Mouse (Mus musculus): ENCODE measurements at regions not wholly inside any gene's neighbourhood (a gene's known extent, or its start where the extent isn't known, plus 50 kb on each side); places are given as distances from the start of the nearest gene placed in this dataset.

DNA sequence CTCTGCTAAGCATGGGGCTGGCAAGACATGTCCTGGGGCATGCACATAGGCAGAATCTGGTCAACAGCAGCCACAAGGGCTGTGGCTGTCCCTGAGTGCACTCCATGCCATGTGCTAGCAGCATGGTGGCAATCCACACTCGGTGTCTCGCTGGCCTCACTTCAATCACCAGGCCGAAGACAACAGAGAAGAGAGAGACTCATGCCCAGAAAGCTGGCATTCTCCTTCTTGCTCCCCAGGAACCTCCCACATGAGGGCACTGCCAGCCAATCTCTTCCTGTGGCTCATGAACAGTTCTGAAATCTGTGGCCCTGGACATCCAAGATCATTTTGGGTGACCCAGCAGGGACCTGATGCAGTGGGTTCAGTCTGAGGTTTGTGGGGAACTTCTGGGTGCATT, 74.5 kb upstream of the Gm26897 start:
- DNase-seq: no peak

DNA sequence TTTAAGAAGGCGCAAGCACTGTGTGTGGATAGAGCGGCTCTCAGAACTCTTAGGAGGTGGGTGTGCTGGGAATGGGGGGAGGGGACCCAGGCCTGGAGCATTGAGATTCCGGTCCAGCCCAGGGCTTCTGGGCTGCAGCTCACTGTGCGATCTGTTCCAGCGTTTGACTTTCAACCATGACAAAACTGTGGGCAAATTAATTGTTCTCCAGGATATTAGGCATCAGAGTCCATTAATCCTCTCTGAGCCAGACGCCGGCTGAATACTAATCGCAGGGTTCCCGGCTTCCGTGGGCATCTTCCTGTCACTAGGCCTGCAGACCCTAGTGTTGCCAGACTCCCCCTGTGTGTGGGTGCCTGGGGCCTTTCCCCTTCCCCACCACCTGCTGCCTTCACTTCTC, 73.3 kb upstream of the Gm26897 start:
- no peak for DNase-seq

DNA sequence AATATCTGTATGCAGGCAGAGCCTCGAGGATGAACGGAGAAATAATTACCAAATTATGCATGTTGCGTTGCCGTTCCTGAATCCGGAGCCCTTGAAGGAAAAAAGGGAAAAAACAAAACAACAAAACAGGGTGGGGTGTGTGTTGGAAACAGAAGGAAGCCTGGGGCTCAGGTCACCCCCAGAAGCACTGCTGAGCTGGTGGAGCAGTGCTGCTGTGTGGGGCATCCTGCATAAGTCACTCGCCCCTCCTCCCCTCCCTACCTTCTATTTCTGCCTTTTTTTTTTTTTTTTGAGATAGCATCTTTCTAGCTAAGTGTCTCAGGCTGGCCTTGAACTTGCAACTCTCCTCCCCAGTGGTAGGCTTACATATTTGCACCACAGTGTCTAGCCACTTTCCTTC, 72.8 kb upstream of the Gm26897 start:
- no peak for DNase-seq

DNA sequence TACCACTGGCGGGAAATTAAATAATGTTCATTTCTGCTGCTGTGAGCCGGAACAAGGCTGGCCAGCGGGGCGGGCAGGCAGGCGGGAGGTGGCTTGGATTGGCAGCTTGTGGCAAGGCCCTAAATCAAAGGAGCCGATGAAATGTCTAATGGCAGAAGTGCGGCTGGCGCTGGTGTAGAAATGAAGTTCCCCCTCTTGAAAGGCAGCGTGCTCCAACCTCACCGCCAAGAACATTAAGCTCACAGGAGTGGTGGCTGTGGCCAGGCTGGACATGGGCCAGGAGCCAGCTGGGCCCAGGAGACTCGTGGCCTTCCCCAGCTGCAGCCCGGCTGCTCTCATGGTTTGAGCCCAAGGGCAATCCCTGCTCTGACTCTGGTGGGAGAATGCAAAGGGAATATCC, 71.8 kb upstream of the Gm26897 start:
- no peak for DNase-seq

DNA sequence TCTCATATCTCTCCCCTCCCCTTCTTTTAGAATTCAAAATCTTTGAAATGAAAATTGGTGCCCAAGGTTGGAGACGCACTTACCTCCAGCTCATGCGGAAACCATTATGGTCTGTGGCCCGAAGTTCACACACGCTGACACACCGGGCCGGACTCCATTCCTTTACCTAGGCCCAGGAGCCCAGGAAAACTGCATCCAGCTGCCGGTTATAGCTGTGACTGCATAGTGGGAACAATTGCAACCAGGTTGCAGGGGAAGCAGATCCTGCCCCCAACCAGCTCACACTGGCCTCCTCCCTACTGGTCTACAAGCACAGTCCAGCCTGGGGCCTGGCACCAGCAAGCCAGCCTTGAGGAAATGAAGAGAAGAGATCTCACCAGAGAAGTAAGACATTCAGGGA, 69.9 kb upstream of the Gm26897 start:
- no peak for DNase-seq

DNA sequence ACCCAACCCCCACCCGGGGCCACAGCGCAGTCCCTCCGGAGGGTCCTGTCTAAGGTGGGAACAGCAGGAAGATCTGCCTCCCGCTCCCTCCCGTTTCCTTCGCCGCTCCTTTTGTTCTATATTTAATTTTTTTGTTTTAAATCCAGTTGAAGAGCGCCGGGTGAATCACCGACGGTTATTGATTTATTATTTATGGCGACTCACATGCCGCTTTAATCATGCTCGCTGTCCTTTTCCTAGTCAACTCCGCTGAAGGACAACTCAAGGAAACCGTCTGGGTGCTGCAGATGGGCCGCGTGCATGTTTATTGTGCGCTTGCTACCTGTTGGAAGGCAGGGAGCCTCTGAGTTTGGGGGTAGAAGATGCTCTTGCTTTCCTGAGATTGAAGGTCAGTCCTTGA, 68.3 kb upstream of the Gm26897 start:
- no peak for DNase-seq

DNA sequence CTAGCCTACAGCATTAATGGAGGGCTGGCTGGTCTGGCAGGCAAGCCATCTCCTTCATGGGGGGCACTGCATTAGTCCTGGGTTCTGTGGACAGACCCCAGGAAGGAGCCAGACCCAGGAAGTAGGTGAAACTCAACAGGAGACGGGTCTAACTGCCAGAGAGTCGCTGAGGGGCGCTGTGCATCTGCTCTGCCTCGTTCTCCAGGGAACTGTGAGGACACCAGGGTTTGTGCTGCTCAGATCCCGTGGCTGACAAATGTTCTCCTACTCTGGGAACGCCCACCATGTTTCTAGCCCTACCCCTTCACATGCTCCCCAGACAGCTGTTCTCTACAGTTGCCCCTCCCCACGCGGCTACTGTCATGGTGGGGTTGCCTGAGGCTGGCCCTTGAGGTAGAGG, 67.7 kb upstream of the Gm26897 start:
- DNase-seq: no peak

DNA sequence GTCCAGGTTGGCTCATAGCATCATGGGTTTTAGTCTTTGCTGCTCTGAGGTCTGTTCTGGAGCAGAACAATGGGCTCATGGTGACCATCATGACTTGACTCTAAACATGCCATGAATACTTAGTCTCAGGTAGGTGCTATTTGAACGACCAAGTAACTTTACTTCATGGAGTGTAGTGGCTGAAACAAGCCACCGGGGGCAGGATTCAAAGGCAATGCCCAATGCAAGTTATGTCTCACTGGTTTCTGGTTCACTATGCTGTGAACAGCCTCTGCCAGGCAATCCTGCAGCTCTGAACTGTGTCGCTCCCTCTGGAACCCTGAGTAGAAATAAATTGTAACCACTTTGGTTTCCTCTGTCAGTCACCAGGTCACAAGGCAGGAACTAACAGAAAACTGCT, 65.8 kb upstream of the Gm26897 start:
- peak in 1 of 2 experiments; percentile 15 for DNase-seq

DNA sequence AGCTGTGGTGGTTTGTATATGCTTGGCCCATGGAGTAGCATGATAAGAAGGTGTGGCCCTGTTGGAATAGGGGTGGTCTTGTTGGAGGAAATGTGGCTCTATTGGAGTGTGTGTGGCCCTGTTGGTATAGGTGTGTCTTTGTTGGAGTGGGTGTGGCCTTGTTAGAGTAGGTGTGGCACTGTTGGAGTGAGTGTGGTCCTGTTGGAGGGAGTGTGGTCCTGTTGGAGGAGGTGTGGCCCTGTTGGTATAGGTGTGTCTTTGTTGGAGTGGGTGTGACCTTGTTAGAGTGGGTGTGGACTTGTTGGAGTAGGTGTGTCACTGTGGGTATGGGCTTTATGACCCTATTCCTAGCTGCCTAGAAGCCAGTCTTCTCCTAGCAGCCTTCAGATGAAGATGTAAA, 64.6 kb upstream of the Gm26897 start:
- DNase-seq: no peak

DNA sequence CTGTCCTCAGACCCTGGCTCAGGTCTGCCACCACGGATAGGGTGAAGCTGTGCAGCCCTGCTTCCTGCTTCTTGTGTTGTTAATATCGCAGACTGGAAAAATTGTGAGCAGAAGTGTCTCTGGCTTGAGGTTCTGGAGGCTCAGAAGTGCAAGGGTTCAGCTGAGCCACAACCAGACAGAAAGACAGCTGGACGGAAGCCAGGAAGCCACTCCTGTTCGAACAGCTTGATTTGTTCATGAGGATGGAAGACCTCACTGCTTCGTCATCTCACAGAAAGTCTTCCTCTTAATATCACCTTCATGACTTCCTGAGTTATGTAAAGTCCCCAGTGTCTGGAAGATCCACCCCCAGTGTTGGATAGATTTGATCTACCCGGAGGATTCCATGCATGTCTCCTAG, 62.0 kb upstream of the Gm26897 start:
- DNase-seq: no peak

DNA sequence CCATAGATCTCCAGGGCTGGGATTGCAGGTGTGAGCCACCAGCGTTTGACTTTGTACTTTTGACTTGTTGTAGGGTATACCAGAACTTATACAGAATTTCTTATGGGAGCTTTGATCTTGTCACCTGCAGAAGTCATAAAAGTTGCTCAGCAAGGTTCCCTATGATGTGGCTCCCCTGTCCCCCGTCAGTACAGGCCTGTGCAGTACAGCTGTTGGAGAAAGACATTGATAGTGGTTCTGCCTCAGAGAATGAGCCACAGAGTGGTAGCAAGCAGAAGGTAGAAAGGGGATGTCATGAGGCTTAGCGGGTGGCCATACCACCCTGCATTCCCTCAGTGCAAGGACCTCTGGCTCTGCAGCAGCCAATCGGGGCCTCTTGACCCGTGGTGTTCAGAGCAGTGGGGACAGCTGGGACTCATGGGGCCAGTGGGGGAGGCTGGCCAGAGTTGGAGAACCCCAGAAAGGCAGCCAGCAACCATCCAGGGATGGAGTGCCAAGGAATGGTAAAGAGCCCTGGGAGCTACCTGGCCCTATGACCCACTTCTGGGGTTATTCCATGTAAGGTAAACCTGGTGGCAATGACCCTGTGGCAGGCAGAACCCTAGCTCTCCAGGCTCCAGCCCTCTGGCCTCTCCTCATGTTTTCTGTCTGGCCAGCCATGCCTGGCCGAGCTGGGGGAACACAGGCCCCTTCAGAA, 58.6 kb upstream of the Gm26897 start:
- DNase-seq: no peak

DNA sequence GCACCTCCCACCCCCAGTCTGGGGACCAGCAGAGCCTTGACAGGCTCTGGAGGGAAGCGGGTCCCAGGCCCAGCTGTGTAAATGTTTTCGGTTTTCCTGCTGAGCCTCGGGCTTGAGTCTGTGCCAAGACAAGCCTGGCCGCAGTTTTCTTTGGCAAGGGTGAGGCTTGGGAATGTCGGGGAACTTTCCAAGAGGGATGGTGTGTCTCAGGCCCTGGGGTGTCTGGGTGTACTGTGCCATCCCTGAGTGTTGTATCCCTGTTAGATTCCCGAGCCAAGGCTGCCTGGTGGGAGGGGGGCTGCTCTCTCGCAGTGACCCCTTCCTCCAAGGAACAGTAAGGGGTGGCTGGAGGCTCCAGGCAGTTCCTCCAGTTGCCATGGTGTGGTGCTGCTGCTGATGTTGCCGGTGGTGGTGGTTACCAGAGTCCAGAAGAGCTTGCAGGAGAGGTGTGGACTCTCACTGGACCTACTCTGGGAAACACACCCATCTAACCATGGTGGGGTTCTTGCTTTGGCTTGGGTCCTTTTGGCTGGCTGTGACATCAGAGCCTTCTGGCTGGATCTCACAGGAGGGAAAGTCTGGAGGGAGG, 58.0 kb upstream of the Gm26897 start:
- peak; percentile 81 to 87 for DNase-seq

DNA sequence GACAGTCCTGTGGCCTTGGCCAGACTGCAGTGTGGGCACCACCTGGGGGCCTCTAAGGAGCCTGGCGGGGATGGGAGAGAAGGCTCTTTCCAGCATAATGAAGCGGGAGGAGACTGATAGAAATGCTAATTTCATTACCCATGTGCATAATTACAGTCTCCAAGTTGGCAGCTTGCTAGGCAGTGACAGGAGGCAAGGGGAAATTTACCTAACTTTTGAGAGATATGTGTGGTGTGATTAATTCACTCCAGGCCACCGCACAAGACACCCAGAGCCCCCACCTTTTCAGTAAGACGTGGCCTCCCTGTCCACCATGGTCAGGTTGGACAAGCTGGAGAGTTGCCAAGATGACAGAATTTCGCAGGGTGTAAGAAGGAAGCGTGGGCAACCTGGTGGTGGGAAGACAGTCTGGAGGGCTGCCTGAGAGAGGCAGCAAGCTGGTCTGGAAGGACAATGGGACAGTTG, 55.8 kb upstream of the Gm26897 start:
- no peak for DNase-seq

DNA sequence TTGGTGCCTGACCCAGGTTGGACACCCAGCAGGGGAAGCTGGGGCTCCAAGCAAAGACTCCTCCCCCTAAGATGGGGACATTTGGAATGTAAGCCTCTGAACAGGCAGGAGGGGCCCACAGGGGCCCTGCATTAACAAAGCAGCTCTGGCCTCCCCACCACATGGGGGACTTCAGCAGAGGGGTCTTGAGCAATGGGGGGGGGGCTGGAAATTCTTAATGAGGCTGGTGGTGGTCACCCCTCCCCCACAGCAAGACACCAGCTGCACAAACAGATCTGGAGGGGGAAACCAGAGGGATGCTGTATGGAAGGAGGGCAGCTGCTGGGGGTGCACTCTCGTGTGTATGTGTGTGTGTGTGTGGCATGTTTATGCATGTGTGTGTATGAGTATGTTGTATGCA, 55.2 kb upstream of the Gm26897 start:
- no peak for DNase-seq

DNA sequence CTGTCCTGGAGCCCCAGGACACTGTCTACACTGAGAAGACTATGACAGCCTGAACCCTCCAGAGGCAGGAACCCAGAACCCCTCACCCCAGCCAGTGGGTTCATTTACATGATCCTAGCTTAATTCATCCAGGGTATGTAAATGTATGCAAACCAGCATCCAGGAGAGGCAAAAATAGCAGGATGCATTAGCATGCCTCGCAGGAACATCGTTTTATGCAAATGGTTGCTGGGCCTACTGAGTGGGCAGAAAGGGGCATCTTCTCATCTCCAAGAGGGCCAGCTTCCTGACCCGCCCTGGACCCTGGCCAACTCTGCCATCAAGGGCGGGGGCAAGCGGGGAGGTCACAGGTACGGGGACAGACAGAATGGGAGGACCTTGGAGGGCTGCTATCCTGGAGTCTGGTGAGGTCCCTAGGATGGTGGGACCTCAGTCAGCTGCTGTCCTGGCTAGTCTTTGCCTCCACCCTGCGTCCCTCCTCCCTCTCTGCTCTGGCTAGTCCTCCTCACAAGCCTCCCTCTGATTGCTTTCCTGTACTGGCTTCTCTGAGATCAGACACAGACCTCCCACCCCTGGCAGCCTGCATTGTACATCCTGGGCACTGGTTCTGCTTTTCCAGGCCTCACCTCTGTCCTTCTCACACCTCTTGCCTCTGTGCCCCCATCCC, 52.2 kb upstream of the Gm26897 start:
- DNase-seq: no peak

DNA sequence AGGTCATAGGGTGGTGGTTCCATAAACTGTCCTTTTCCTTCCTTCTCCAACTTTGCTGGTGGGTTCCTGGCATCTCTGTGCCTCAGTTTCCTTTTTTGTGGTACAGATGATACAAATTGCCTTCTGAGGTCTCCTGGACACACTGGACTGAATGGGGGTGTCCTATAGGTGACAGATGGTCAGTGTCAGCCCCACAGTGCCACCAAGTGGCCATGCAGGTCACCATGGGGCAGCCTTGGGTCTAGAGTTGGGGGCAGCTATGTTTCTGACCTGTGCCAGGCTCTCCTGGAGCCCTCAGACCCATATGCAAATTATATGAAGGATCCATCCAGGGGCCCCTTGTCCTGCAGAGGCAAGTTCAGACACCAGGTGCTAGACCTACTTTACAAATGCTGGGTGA, 50.8 kb upstream of the Gm26897 start:
- peak in 1 of 2 experiments; percentile 63 for DNase-seq

All from kidney, postnatal 25 days (tissue).